Mouse (Mus musculus): ENCODE data around the gene Zfp322a. TPM values are rescaled to one million over a fixed set of nuclear protein-coding genes. Genes with fewer than 3 reads are reported as not detected.
A peak's percentile ranks its signal among the peaks of the same experiment; 100 is the strongest.
"Not testable (repeated sequence)": the region's sequence is repeated elsewhere in the genome, so short reads cannot be mapped to it uniquely, and the experiment has no call there.

Zfp322a gene
- polyA plus RNA-seq, 1 experiment from 2014 or later, result 42.8 TPM

GRCm38 (mm10) chr13:23396246-23396703 is 27.3 kb upstream of the Zfp322a start:
- peaks cover 13% of the 10 kb centered on the region for H3K4me1 ChIP-seq (replicated peaks)
- no peaks in the 10 kb centered on the region for H3K36me3 ChIP-seq
- H3K27ac ChIP-seq (replicated peaks), result no peak overlapping the region
- WGBS, result under 1% methylated on average over 31 of the region's 31 CpGs
- peaks cover 2% of the 10 kb centered on the region; the same call in 1 of the 2 replicates for H3K9me3 ChIP-seq
- peak overlapping the region; percentile 90 for H3K4me2 ChIP-seq
- H3K4me3 ChIP-seq, result peak overlapping the region; percentile 48
- peaks cover 66% of the 10 kb centered on the region for H3K27me3 ChIP-seq
- H3K9ac ChIP-seq, result 0 out of 2 replicates have a peak overlapping the region, but pooled peaks have one; percentile 29
- no peak for ATAC-seq (ENCODE audit: low FRiP score, low read depth)

GRCm38 (mm10) chr13:23395301-23396245 is 26.6 kb upstream of the Zfp322a start:
- Histone ChIP-seq H3K36me3 (no peaks in the 10 kb centered on the region), H3K27ac (replicated peaks) (no peak overlapping the region), H3K9me3 (no peaks in the 10 kb centered on the region), H3K27me3 (peaks cover 66% of the 10 kb centered on the region), H3K4me3 (peak overlapping the region; percentile 48), H3K4me2 (peak overlapping the region; percentile 90), H3K4me1 (replicated peaks) (peaks cover 13% of the 10 kb centered on the region), H3K9ac (no peak overlapping the region)
- WGBS, result 4% methylated on average over 43 of the region's 43 CpGs
- ATAC-seq (ENCODE audit: low FRiP score, low read depth), result no peak

GRCm38 (mm10) chr13:23387548-23387947 is 18.5 kb upstream of the Zfp322a start:
- Histone ChIP-seq H3K36me3 (no peaks in the 10 kb centered on the region), H3K9ac (no peak overlapping the region), H3K4me1 (replicated peaks) (no peaks in the 10 kb centered on the region), H3K27ac (replicated peaks) (no peak overlapping the region), H3K27me3 (0 out of 2 replicates have a peak, but pooled peaks cover 5% of the 10 kb centered on the region), H3K4me2 (no peak overlapping the region), H3K9me3 (no peaks in the 10 kb centered on the region), H3K4me3 (no peak overlapping the region)
- ATAC-seq (ENCODE audit: low FRiP score, low read depth), result no peak
- 89% methylated on average over 1 of the region's 1 CpGs for WGBS

- Histone ChIP-seq H3K4me3 (no peak overlapping the region), H3K27me3 (no peaks in the 10 kb centered on the region), H3K27ac (replicated peaks) (no peak overlapping the region), H3K9ac (no peak overlapping the region), H3K4me1 (replicated peaks) (no peaks in the 10 kb centered on the region), H3K4me2 (no peak overlapping the region), H3K36me3 (no peaks in the 10 kb centered on the region), H3K9me3 (no peaks in the 10 kb centered on the region)
- 67% methylated on average over 1 of the region's 1 CpGs for WGBS
- ATAC-seq (ENCODE audit: low FRiP score, low read depth), result no peak
Measured at GRCm38 (mm10) chr13:23383127-23383526, 14.1 kb upstream of the Zfp322a start.

- H3K9ac ChIP-seq, result no peak overlapping the region
- 85% methylated on average over 1 of the region's 1 CpGs for WGBS
- H3K4me3 ChIP-seq, result no peak overlapping the region
- H3K4me1 ChIP-seq (replicated peaks), result peaks cover 16% of the 10 kb centered on the region
- H3K27ac ChIP-seq (replicated peaks), result no peak overlapping the region
- H3K36me3 ChIP-seq, result no peaks in the 10 kb centered on the region
- no peaks in the 10 kb centered on the region for H3K9me3 ChIP-seq
- H3K27me3 ChIP-seq, result no peaks in the 10 kb centered on the region
- no peak for ATAC-seq (ENCODE audit: low FRiP score, low read depth)
- H3K4me2 ChIP-seq, result no peak overlapping the region
Measured at GRCm38 (mm10) chr13:23372433-23372832, 3.4 kb upstream of the Zfp322a start.

- Histone ChIP-seq H3K9ac (peak overlapping the region; percentile 93; the same call in 1 of the 2 replicates), H3K27me3 (no peaks in the 10 kb centered on the region), H3K27ac (replicated peaks) (no peak overlapping the region), H3K4me3 (peak overlapping the region; percentile 83), H3K9me3 (no peaks in the 10 kb centered on the region), H3K36me3 (0 out of 2 replicates have a peak, but pooled peaks cover under 1% of the 10 kb centered on the region), H3K4me1 (replicated peaks) (peaks cover 35% of the 10 kb centered on the region), H3K4me2 (peak overlapping the region; percentile 82)
- no peak for ATAC-seq (ENCODE audit: low FRiP score, low read depth)
- WGBS, result 94% methylated on average over 4 of the region's 4 CpGs
Measured at GRCm38 (mm10) chr13:23370075-23370474, 1.1 kb upstream of the Zfp322a start.

GRCm38 (mm10) chr13:23369421-23369765 is 385 bp upstream of the Zfp322a start:
- Histone ChIP-seq H3K4me1 (replicated peaks) (peaks cover 35% of the 10 kb centered on the region), H3K9me3 (no peaks in the 10 kb centered on the region), H3K4me3 (peak overlapping the region; percentile 83), H3K9ac (peak overlapping the region; percentile 93), H3K27me3 (no peaks in the 10 kb centered on the region), H3K4me2 (peak overlapping the region; percentile 82), H3K27ac (replicated peaks) (peak overlapping the region; percentile 95), H3K36me3 (0 out of 2 replicates have a peak, but pooled peaks cover 6% of the 10 kb centered on the region)
- 0% methylated on average over 10 of the region's 10 CpGs for WGBS
- peak; percentile 58; the same call in 1 of the 2 replicates for ATAC-seq (ENCODE audit: low FRiP score, low read depth)

- Histone ChIP-seq H3K27ac (replicated peaks) (no peak overlapping the region), H3K27me3 (no peaks in the 10 kb centered on the region), H3K4me2 (no peak overlapping the region), H3K4me1 (replicated peaks) (peaks cover 11% of the 10 kb centered on the region), H3K4me3 (no peak overlapping the region), H3K9ac (no peak overlapping the region), H3K36me3 (peaks cover 56% of the 10 kb centered on the region), H3K9me3 (no peaks in the 10 kb centered on the region)
- WGBS, result 93% methylated on average over 4 of the region's 4 CpGs
- no peak for ATAC-seq (ENCODE audit: low FRiP score, low read depth)
Measured at GRCm38 (mm10) chr13:23361536-23361935, 7.5 kb downstream of the Zfp322a start.

- H3K27ac ChIP-seq (replicated peaks); ATAC-seq (ENCODE audit: low FRiP score, low read depth); H3K4me3 ChIP-seq; H3K27me3 ChIP-seq; H3K4me2 ChIP-seq; H3K9me3 ChIP-seq; H3K9ac ChIP-seq; H3K4me1 ChIP-seq (replicated peaks): not testable (repeated sequence)
- WGBS, result 87% methylated on average over 5 of the region's 5 CpGs
- peaks cover 54% of the 10 kb centered on the region for H3K36me3 ChIP-seq
Measured at GRCm38 (mm10) chr13:23354541-23354940, 14.5 kb downstream of the Zfp322a start.

- peaks cover 13% of the 10 kb centered on the region for H3K4me1 ChIP-seq (replicated peaks)
- no peak for ATAC-seq (ENCODE audit: low FRiP score, low read depth)
- peaks cover 38% of the 10 kb centered on the region for H3K27me3 ChIP-seq
- 10% methylated on average over 18 of the region's 18 CpGs for WGBS
- no peaks in the 10 kb centered on the region for H3K36me3 ChIP-seq
- no peaks in the 10 kb centered on the region for H3K9me3 ChIP-seq
- no peak overlapping the region for H3K9ac ChIP-seq
- H3K4me2 ChIP-seq, result no peak overlapping the region
- no peak overlapping the region for H3K4me3 ChIP-seq
- no peak overlapping the region for H3K27ac ChIP-seq (replicated peaks)
Measured at GRCm38 (mm10) chr13:23317305-23317889, 51.6 kb downstream of the Zfp322a start.

- Histone ChIP-seq H3K4me2 (peak overlapping the region; percentile 87), H3K27me3 (peaks cover 78% of the 10 kb centered on the region), H3K4me3 (peak overlapping the region; percentile 48), H3K4me1 (replicated peaks) (peaks cover 23% of the 10 kb centered on the region), H3K36me3 (no peaks in the 10 kb centered on the region), H3K9ac (peak overlapping the region; percentile 40; the same call in 1 of the 2 replicates), H3K9me3 (no peaks in the 10 kb centered on the region), H3K27ac (replicated peaks) (no peak overlapping the region)
- under 1% methylated on average over 42 of the region's 42 CpGs for WGBS
- ATAC-seq (ENCODE audit: low FRiP score, low read depth), result peak; percentile 38; the same call in 1 of the 2 replicates
Measured at GRCm38 (mm10) chr13:23312909-23313669, 55.9 kb downstream of the Zfp322a start.
